Mouse (Mus musculus) megakaryocyte-erythroid progenitor cell, adult 5 weeks (primary cell): ENCODE results near the gene Cspg5. TPM values are rescaled to one million over a fixed set of nuclear protein-coding genes. Genes with fewer than 3 reads are reported as not detected.

Experiments used
- polyA plus RNA-seq: library from polyadenylated mRNA; stranded (reverse); fragments of >175 nt; gene quantifications from 2 replicates; pipeline ENCODE4 v1.2.3, GENCODE M21; 2012

The Cspg5 gene
- polyA plus RNA-seq: 0.12 and 0.16 TPM in 2 replicates

DNA sequence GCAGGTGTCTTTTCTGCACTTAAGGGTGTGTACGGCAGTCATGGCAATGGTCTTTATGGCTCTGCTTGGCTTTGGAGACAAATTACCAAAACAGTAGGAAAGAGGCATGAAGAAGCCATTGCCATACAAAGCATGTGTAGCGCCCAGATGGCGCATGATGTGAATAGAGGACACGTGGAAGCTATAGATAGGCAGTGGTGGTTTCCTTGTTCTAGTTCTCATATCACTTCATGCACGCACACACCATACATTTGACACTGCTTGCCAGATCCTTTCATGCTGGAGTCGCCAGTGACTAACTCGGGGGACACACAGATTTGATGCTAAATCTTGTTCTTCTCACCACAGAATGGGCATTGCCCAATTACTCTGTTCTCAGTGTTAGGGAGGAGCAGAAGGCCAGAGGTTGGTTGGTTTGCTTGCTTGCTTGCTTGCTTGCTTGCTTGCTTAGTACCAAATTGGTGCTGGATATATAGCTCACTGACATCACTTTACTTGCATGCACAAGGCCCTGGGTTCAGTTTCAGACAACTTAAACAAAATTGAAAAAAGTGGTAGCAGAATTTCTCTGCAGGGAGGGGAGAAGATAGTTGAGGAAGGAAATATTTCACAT lies at the start of gene Cspg5:
Cspg5 (plus strand) TSS at position 563 of the 613 bp plus-strand sequence.

GRCm38 (mm10) chr9:110304969-110305651 lies 61.5 kb downstream of the Cspg5 start, which contains the start of gene Elp6:
TSS of gene Elp6 (plus strand) at chr9:110305173.

Other genes with a start within 250 kb of the Cspg5 start
- 38.1 and 43.9 TPM in 2 replicates for gene Smarcc1, start 126.1 kb upstream of the Cspg5 start, polyA plus RNA-seq
- gene Dhx30, start 126.0 kb upstream of the Cspg5 start, polyA plus RNA-seq: 19.6 and 21.3 TPM in 2 replicates
- gene Elp6, start 61.4 kb downstream of the Cspg5 start, polyA plus RNA-seq: 8.0 and 8.1 TPM in 2 replicates
- gene Scap, start 89.5 kb downstream of the Cspg5 start, polyA plus RNA-seq: 231 and 258 TPM in 2 replicates
- 63.0 and 96.4 TPM in 2 replicates for gene Ptpn23, start 164.4 kb downstream of the Cspg5 start, polyA plus RNA-seq
- 312 and 331 TPM in 2 replicates for gene Ngp, start 176.0 kb downstream of the Cspg5 start, polyA plus RNA-seq
- 11.6 and 12.2 TPM in 2 replicates for gene Klhl18, start 232.9 kb downstream of the Cspg5 start, polyA plus RNA-seq
- 0.01 and 0.12 TPM in 2 replicates for gene Kif9, start 233.2 kb downstream of the Cspg5 start, polyA plus RNA-seq